Mouse (Mus musculus): ENCODE measurements around the gene Phyhipl.

Phyhipl gene

GRCm38 (mm10) chr10:70623461-70623860 is 32.3 kb downstream of the Phyhipl start:
- DNase-seq, result no peak

- DNase-seq, result no peak
These were observed 39.4 kb downstream of the Phyhipl start for GRCm38 (mm10) chr10:70616377-70616776.

GRCm38 (mm10) chr10:70611633-70612032 is 44.1 kb downstream of the Phyhipl start:
- no peak for DNase-seq

- DNase-seq, result no peak
These were observed 55.9 kb downstream of the Phyhipl start for GRCm38 (mm10) chr10:70599925-70600305.

- peak; percentile 96 for DNase-seq
These were observed 56.4 kb downstream of the Phyhipl start for GRCm38 (mm10) chr10:70599126-70599924.

- peak; percentile 58 for DNase-seq
These were observed 57.1 kb downstream of the Phyhipl start for GRCm38 (mm10) chr10:70598516-70599125.

GRCm38 (mm10) chr10:70598081-70598515 is 57.7 kb downstream of the Phyhipl start:
- peak; percentile 73 for DNase-seq

GRCm38 (mm10) chr10:70594007-70594406 is 61.8 kb downstream of the Phyhipl start:
- DNase-seq, result peak; percentile 65

- peak; percentile 34 for DNase-seq
These were observed 68.8 kb downstream of the Phyhipl start for GRCm38 (mm10) chr10:70586876-70587405.

- no peak for DNase-seq
These were observed 71.6 kb downstream of the Phyhipl start for GRCm38 (mm10) chr10:70584171-70584570.

GRCm38 (mm10) chr10:70581556-70582211 is 74.1 kb downstream of the Phyhipl start:
- DNase-seq, result no peak

GRCm38 (mm10) chr10:70563636-70564035 is 92.1 kb downstream of the Phyhipl start:
- peak; percentile 84 for DNase-seq

GRCm38 (mm10) chr10:70552531-70552930 is 103.2 kb downstream of the Phyhipl start:
- DNase-seq, result no peak

GRCm38 (mm10) chr10:70542857-70543256 is 112.9 kb downstream of the Phyhipl start:
- no peak for DNase-seq

GRCm38 (mm10) chr10:70540456-70541195 is 115.1 kb downstream of the Phyhipl start:
- peak; percentile 50 for DNase-seq

- no peak for DNase-seq
These were observed 116.5 kb downstream of the Phyhipl start for GRCm38 (mm10) chr10:70539251-70539650.

GRCm38 (mm10) chr10:70537694-70538093 is 118.1 kb downstream of the Phyhipl start:
- DNase-seq, result peak; percentile 34

GRCm38 (mm10) chr10:70535401-70535800 is 120.4 kb downstream of the Phyhipl start:
- DNase-seq, result no peak

- no peak for DNase-seq
These were observed 121.2 kb downstream of the Phyhipl start for GRCm38 (mm10) chr10:70534571-70534970.

- DNase-seq, result no peak
These were observed 121.8 kb downstream of the Phyhipl start for GRCm38 (mm10) chr10:70533986-70534385.

- no peak for DNase-seq
These were observed 122.4 kb downstream of the Phyhipl start for GRCm38 (mm10) chr10:70533301-70533781.

- no peak for DNase-seq
These were observed 123.5 kb downstream of the Phyhipl start for GRCm38 (mm10) chr10:70532249-70532648.
